Mouse (Mus musculus) spleen, adult 2 months (tissue): ENCODE data around the gene Mars.

ENCODE experiments used
- CTCF ChIP-seq: fragments of 200-500 bp; IDR thresholded peaks from 2 replicates; pipeline ENCODE4 v1.5.1; 2011; ENCODE audit warnings: mild to moderate bottlenecking, inconsistent platforms; ENCODE audit not compliant: insufficient read depth, insufficient read length, insufficient replicate concordance; ENCODE audit errors: extremely low read depth
- POLR2A ChIP-seq: fragments of 200-500 bp; IDR thresholded peaks from 2 replicates; pipeline ENCODE4 v1.6.1; 2011; ENCODE audit warnings: low read depth, low read length, inconsistent platforms

- TF ChIP-seq CTCF = no peak
- TF ChIP-seq POLR2A = no peak
Measured at GRCm38 (mm10) chr10:127261706-127262547, 49.7 kb downstream of the Mars start.
